Mouse (Mus musculus): Measurements from ENCODE around the gene Tekt2. TPM values are rescaled to one million over a fixed set of nuclear protein-coding genes. Genes with fewer than 3 reads are reported as not detected.

The Tekt2 gene
- polyA plus RNA-seq, 1 experiment = not detected

DNA sequence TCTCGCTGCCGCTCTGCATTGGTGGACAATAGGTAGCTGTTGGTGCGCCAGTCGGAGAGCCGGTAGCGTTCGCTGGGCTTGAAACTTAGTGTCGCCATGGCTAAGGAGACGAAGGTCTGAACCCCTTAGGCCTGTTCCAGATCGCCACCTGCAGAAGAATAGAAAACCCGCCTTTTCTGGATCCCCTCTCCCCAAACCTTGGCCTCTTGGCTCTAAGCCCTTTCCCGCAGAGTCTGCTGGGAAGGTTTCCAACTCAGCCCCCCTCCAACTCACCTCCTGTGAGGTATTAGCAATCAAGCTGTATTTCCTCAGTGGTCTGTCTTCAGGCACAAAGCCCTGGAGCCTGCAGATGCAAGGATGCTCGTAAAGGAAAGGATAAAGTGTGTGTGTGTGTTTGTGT lies 627 bp downstream of the Tekt2 start:
- H3K4me3 ChIP-seq (replicated peaks; ENCODE audit: control insufficient read depth, low read depth, low read length) = no peak overlapping the region
- H3K27ac ChIP-seq (ENCODE audit: control insufficient read depth, insufficient read depth, low read depth, low read length, poor library complexity) = no peak overlapping the region
- WGBS = 81% methylated on average over 13 of the region's 13 CpGs
- no peak for TF ChIP-seq CTCF (IDR thresholded peaks at IDR 0.05; ENCODE audit: control insufficient read depth, insufficient read depth, low read length)
- TF ChIP-seq POLR2A (IDR thresholded peaks at IDR 0.05; ENCODE audit: borderline replicate concordance, control insufficient read depth, low read depth, low read length) = no peak
- H3K4me1 ChIP-seq (ENCODE audit: control insufficient read depth, insufficient read depth, low read length) = no peaks in the 10 kb centered on the region

DNA sequence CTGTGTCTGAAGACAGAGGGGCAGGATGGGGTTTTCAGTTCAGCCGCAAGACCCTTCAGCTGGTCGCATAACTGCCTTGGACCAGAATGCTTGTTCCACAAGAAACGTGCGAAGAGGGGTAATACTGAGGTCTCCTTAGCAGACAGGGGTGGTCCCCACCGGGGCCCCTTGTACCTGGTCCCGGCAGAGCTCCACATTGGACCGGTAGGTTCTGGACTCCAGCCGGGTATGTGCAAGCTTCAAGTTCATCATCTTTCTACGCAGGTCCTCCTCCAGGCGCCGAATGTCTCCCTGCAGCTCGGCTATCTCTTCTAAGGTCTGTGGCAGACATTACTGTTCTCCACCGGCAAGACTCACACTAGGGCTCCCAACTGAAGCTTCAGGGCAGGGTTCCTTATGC lies 2.8 kb downstream of the Tekt2 start:
- Histone ChIP-seq H3K4me3 (replicated peaks; ENCODE audit: control insufficient read depth, low read depth, low read length) (no peak overlapping the region), H3K4me1 (ENCODE audit: control insufficient read depth, insufficient read depth, low read length) (no peaks in the 10 kb centered on the region), H3K27ac (ENCODE audit: control insufficient read depth, insufficient read depth, low read depth, low read length, poor library complexity) (no peak overlapping the region)
- TF ChIP-seq POLR2A (IDR thresholded peaks at IDR 0.05; ENCODE audit: borderline replicate concordance, control insufficient read depth, low read depth, low read length) (no peak), CTCF (IDR thresholded peaks at IDR 0.05; ENCODE audit: control insufficient read depth, insufficient read depth, low read length) (no peak)
- 91% methylated on average over 13 of the region's 13 CpGs for WGBS

DNA sequence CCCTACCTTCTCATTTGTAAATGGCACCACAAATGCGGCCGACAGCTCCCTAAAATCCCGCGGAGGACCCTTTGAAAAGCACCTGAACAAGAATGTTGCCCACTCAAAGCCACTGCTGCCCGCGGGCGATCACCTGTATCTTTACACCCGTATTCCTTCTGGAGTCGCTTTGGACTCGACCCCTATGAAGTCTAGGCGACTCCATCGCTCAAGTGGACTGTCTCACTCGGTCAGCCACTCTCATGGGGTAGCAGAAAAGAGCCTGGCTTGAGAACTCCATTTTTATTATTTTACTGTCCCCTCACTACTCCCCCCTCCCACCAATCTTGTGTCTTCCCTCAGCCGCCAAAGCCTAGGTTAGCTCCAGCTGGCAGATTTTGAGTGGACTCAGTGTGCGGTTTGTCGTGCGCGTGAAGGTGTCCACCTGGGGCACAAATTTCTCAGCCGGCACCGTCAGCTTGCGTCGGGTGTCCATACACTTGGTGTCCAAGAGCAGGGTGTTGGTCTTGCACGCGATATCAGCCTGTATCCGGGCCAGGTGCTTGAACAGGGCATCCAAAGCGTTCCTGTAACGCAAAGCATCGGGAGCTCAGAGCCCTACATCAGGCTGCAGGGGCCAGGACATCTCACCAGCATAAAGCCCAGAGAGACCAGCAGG lies 3.5 kb downstream of the Tekt2 start:
- TF ChIP-seq CTCF (IDR thresholded peaks at IDR 0.05; ENCODE audit: control insufficient read depth, insufficient read depth, low read length) (no peak), POLR2A (IDR thresholded peaks at IDR 0.05; ENCODE audit: borderline replicate concordance, control insufficient read depth, low read depth, low read length) (no peak)
- H3K4me3 ChIP-seq (replicated peaks; ENCODE audit: control insufficient read depth, low read depth, low read length) = no peak overlapping the region

DNA sequence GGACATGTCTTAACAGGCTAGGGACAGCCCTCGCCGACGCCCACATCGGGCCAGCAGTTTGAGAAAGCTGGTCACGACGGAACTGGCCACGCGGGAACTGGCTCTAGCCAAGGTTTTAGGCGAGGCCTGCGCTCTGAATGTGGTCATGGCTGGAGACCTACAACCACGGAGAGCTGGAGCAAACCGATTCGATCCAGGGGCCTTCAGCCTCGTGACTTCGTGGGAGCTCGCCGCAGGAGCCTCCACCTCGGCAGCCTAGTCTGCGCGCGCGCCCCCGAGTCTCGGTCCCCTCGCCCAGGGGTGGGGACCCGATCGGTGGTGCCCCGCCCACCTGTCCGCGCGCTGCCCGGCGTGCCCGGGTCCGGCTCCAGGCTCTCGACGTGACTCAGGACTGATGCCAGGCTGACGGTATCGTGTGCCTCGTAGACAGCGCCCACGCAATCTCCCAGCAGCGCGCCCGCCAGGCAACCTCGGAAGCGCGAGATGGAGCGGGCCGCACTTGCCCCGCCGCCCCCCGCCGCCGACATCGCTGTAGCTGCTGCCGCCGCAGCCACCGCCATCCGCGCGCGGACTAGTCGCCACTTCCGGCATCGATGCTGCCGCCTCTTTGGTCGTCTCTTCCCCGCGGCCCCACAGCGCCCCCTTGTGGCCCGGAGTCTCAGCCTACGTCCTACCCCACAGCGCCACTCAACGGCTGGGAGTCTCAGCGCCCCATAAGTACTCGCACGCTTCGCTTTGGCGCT lies 4.2 kb downstream of the Tekt2 start, which contains the start of gene Adprhl2:
Adprhl2 (minus strand) TSS at position 593 of the 743 bp plus-strand sequence.
- Histone ChIP-seq H3K4me3 (replicated peaks; ENCODE audit: control insufficient read depth, low read depth, low read length) (peak within 1 kb of the TSS; percentile 85), H3K4me1 (ENCODE audit: control insufficient read depth, insufficient read depth, low read length) (no peaks in the 10 kb centered on the region), H3K27ac (ENCODE audit: control insufficient read depth, insufficient read depth, low read depth, low read length, poor library complexity) (peak within 1 kb of the TSS; percentile 23; the same call in 1 of the 2 replicates)
- under 1% methylated on average over 80 of the region's 80 CpGs for WGBS
- TF ChIP-seq CTCF (IDR thresholded peaks at IDR 0.05; ENCODE audit: control insufficient read depth, insufficient read depth, low read length) = peak; percentile 100
- TF ChIP-seq POLR2A (IDR thresholded peaks at IDR 0.05; ENCODE audit: borderline replicate concordance, control insufficient read depth, low read depth, low read length) = peak; percentile 87; the same call in 1 of the 2 replicates

More for the DNA sequence above, 3.5 kb downstream of the Tekt2 start:
- H3K27ac ChIP-seq (ENCODE audit: control insufficient read depth, insufficient read depth, low read depth, low read length, poor library complexity) = no peak overlapping the region
- WGBS = 58% methylated on average over 28 of the region's 28 CpGs
- H3K4me1 ChIP-seq (ENCODE audit: control insufficient read depth, insufficient read depth, low read length) = no peaks in the 10 kb centered on the region

DNA sequence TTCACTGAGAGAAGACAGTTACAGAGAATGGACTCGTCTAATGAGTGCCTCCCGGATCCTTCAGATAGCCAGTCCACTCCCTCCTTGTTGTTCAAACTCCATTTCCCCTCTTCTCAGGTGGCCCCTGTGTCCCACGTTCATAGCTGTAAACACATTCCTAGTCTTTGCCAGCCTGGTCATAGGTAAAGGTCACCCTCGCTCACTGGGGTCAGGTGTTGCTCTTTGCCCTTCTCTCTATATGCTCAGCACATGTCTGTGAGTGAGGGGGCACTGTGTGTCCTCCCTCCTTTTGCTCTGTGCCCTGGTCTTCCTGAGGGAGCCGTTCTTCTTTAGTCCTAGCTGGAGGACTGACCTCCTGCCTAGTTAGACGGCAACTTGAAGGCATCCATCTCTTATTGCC lies 5.7 kb downstream of the Tekt2 start:
- no peak overlapping the region for H3K27ac ChIP-seq (ENCODE audit: control insufficient read depth, insufficient read depth, low read depth, low read length, poor library complexity)
- 92% methylated on average over 6 of the region's 6 CpGs for WGBS
- H3K4me3 ChIP-seq (replicated peaks; ENCODE audit: control insufficient read depth, low read depth, low read length) = no peak overlapping the region
- no peak for TF ChIP-seq POLR2A (IDR thresholded peaks at IDR 0.05; ENCODE audit: borderline replicate concordance, control insufficient read depth, low read depth, low read length)
- TF ChIP-seq CTCF (IDR thresholded peaks at IDR 0.05; ENCODE audit: control insufficient read depth, insufficient read depth, low read length) = no peak
- H3K4me1 ChIP-seq (ENCODE audit: control insufficient read depth, insufficient read depth, low read length) = no peaks in the 10 kb centered on the region

DNA sequence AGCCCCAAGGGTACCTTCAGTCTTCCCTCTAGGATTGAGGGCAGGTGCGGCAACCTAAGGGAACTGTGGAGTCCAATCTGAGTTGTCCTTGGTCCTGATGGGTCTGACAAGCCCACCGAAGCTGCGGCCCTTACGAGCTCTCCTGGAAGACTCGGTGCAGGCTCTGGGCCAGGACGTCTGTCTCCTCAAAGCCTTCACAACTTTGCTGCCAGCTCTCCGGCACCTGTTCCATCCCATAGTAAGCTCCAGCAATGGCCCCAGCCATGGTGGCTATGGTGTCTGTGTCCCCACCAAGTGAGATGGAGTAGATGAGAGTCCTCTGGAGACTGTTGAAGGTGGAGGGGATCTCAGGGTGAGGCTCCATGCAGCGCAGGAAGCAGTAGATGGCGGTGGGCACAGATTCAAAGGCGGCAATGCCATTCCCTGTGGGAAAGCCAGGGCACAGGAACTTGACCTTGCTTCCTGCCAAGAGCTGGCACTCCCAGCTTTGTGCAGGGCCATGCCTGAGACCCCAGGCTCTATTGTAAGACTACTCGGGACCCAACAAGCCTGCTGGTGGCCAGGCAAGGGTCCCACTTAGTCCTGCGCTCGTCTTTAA lies 8.9 kb downstream of the Tekt2 start:
- Histone ChIP-seq H3K4me1 (ENCODE audit: control insufficient read depth, insufficient read depth, low read length) (no peaks in the 10 kb centered on the region), H3K27ac (ENCODE audit: control insufficient read depth, insufficient read depth, low read depth, low read length, poor library complexity) (no peak overlapping the region), H3K4me3 (replicated peaks; ENCODE audit: control insufficient read depth, low read depth, low read length) (no peak overlapping the region)
- TF ChIP-seq POLR2A (IDR thresholded peaks at IDR 0.05; ENCODE audit: borderline replicate concordance, control insufficient read depth, low read depth, low read length) (no peak), CTCF (IDR thresholded peaks at IDR 0.05; ENCODE audit: control insufficient read depth, insufficient read depth, low read length) (no peak)
- 89% methylated on average over 13 of the region's 13 CpGs for WGBS

DNA sequence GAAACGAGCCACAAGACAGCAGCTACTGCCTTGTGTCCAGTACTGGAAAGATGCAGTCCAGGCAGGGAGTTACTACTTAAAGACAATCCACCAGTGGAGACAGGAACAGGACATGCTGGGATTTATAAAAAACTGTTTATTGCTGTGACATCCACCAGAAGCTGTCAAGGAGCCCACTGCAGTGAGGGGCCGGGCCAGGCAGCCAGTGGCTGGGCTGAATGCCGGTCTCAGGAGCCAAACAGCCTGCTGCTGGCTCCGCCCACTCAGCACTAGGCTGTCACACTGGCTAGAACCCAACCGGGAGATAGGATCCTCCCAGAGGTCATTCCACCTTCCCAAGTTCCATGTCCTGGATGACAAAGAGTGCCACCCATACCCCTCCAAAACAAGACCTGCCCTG lies 9.6 kb downstream of the Tekt2 start:
- H3K4me1 ChIP-seq (ENCODE audit: control insufficient read depth, insufficient read depth, low read length) = no peaks in the 10 kb centered on the region

DNA sequence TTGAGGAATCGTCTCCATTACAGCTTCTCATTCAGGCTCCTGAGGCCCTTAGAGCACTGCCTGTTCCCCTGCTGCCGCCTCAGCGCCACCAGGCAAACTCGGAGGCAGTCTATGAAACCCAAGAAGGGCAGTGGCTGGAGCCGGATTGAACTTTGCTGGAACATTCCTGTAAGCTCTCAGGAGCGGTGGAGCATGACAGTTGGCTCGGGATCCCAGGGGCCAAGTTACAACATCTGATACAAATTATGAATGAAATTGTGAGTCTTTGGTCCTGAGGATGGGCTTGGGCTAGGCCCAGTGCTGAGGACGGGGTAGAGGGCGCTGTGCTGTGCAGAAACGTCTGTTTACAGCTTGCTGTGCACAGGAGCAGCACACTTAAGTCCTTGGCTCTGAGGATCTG lies 11.1 kb downstream of the Tekt2 start:
- Histone ChIP-seq H3K4me3 (replicated peaks; ENCODE audit: control insufficient read depth, low read depth, low read length) (no peak overlapping the region), H3K4me1 (ENCODE audit: control insufficient read depth, insufficient read depth, low read length) (no peaks in the 10 kb centered on the region), H3K27ac (ENCODE audit: control insufficient read depth, insufficient read depth, low read depth, low read length, poor library complexity) (no peak overlapping the region)
- TF ChIP-seq CTCF (IDR thresholded peaks at IDR 0.05; ENCODE audit: control insufficient read depth, insufficient read depth, low read length) = no peak
- no peak for TF ChIP-seq POLR2A (IDR thresholded peaks at IDR 0.05; ENCODE audit: borderline replicate concordance, control insufficient read depth, low read depth, low read length)
- 78% methylated on average over 10 of the region's 10 CpGs for WGBS

More for the DNA sequence above, 9.6 kb downstream of the Tekt2 start:
- TF ChIP-seq CTCF (IDR thresholded peaks at IDR 0.05; ENCODE audit: control insufficient read depth, insufficient read depth, low read length) = no peak
- no peak for TF ChIP-seq POLR2A (IDR thresholded peaks at IDR 0.05; ENCODE audit: borderline replicate concordance, control insufficient read depth, low read depth, low read length)
- 79% methylated on average over 5 of the region's 5 CpGs for WGBS
- Histone ChIP-seq H3K4me3 (replicated peaks; ENCODE audit: control insufficient read depth, low read depth, low read length) (no peak overlapping the region), H3K27ac (ENCODE audit: control insufficient read depth, insufficient read depth, low read depth, low read length, poor library complexity) (no peak overlapping the region)

Measured in bone marrow, adult 2 months (tissue).